Mouse (Mus musculus): ENCODE measurements around the gene Olfr716. TPM values are rescaled to one million over a fixed set of nuclear protein-coding genes. Genes with fewer than 3 reads are reported as not detected.
"Not testable (repeated sequence)": the region's sequence is repeated elsewhere in the genome, so short reads cannot be mapped to it uniquely, and the experiment has no call there.

The Olfr716 gene
- not detected in 2 replicates for polyA plus RNA-seq (2014; fragmentation: Nextera tagmentation; extraction: Ambion mirVana)

- H3K4me3 ChIP-seq (ENCODE audit: low read depth, low read length); H3K27ac ChIP-seq (ENCODE audit: low read depth, low read length); H3K9me3 ChIP-seq (ENCODE audit: control insufficient read depth, low read length); DNase-seq (ENCODE audit: low spot score); H3K4me1 ChIP-seq (replicated peaks; ENCODE audit: control insufficient read depth, insufficient read depth, low read length); H3K27me3 ChIP-seq (ENCODE audit: control insufficient read depth, insufficient read depth, low read length); H3K9ac ChIP-seq (ENCODE audit: low read depth, low read length); H3K36me3 ChIP-seq (ENCODE audit: control insufficient read depth, insufficient read depth, low read length); H3K4me2 ChIP-seq (replicated peaks; ENCODE audit: low read depth, low read length); ATAC-seq (ENCODE audit: low FRiP score): not testable (repeated sequence)
- 69% methylated on average over 2 of the region's 2 CpGs for WGBS
Observed at GRCm38 (mm10) chr7:107138027-107138426, at the start of gene Olfr716. Olfr716 (plus strand) TSS chr7:107138327.

GRCm38 (mm10) chr7:107092920-107093319 is 45.2 kb upstream of the Olfr716 start, which contains the start of gene Olfr17:
Olfr17 (plus strand) TSS chr7:107093220.
- no peaks in the 10 kb centered on the region for H3K27me3 ChIP-seq (ENCODE audit: control insufficient read depth, insufficient read depth, low read length)
- H3K36me3 ChIP-seq (ENCODE audit: control insufficient read depth, insufficient read depth, low read length), result no peaks in the 10 kb centered on the region
- no peak within 1 kb of the TSS for H3K4me3 ChIP-seq (ENCODE audit: low read depth, low read length)
- H3K4me1 ChIP-seq (replicated peaks; ENCODE audit: control insufficient read depth, insufficient read depth, low read length), result no peaks in the 10 kb centered on the region
- DNase-seq (ENCODE audit: low spot score) (no peak), ATAC-seq (ENCODE audit: low FRiP score) (no peak)
- H3K9me3 ChIP-seq (ENCODE audit: control insufficient read depth, low read length), result no peaks in the 10 kb centered on the region
- H3K27ac ChIP-seq (ENCODE audit: low read depth, low read length), result no peak within 1 kb of the TSS
- H3K4me2 ChIP-seq (replicated peaks; ENCODE audit: low read depth, low read length), result no peak within 1 kb of the TSS
- WGBS, result 51% methylated on average over 1 of the region's 1 CpGs
- H3K9ac ChIP-seq (ENCODE audit: low read depth, low read length), result no peak within 1 kb of the TSS

- not testable (repeated sequence) for H3K4me1 ChIP-seq (replicated peaks; ENCODE audit: control insufficient read depth, insufficient read depth, low read length); H3K9ac ChIP-seq (ENCODE audit: low read depth, low read length); H3K4me2 ChIP-seq (replicated peaks; ENCODE audit: low read depth, low read length); H3K27me3 ChIP-seq (ENCODE audit: control insufficient read depth, insufficient read depth, low read length); H3K27ac ChIP-seq (ENCODE audit: low read depth, low read length); H3K36me3 ChIP-seq (ENCODE audit: control insufficient read depth, insufficient read depth, low read length); ATAC-seq (ENCODE audit: low FRiP score); H3K4me3 ChIP-seq (ENCODE audit: low read depth, low read length); DNase-seq (ENCODE audit: low spot score); H3K9me3 ChIP-seq (ENCODE audit: control insufficient read depth, low read length)
- WGBS, result 89% methylated on average over 1 of the region's 2 CpGs
Observed at GRCm38 (mm10) chr7:107110269-107110668, 27.9 kb upstream of the Olfr716 start, which contains the start of gene Olfr715b. Olfr715b (minus strand) TSS chr7:107110369.

GRCm38 (mm10) chr7:107130983-107131382 is 7.1 kb upstream of the Olfr716 start, which contains the start of gene Olfr715:
Olfr715 (minus strand) TSS chr7:107131083.
- not testable (repeated sequence) for H3K9ac ChIP-seq (ENCODE audit: low read depth, low read length); ATAC-seq (ENCODE audit: low FRiP score); DNase-seq (ENCODE audit: low spot score); H3K36me3 ChIP-seq (ENCODE audit: control insufficient read depth, insufficient read depth, low read length); H3K4me2 ChIP-seq (replicated peaks; ENCODE audit: low read depth, low read length); H3K4me3 ChIP-seq (ENCODE audit: low read depth, low read length); H3K4me1 ChIP-seq (replicated peaks; ENCODE audit: control insufficient read depth, insufficient read depth, low read length); H3K9me3 ChIP-seq (ENCODE audit: control insufficient read depth, low read length); H3K27ac ChIP-seq (ENCODE audit: low read depth, low read length); H3K27me3 ChIP-seq (ENCODE audit: control insufficient read depth, insufficient read depth, low read length)
- 93% methylated on average over 2 of the region's 3 CpGs for WGBS

- WGBS, result 83% methylated on average over 10 of the region's 10 CpGs
- Histone ChIP-seq H3K9ac (ENCODE audit: low read depth, low read length) (no peak within 1 kb of the TSS), H3K4me2 (replicated peaks; ENCODE audit: low read depth, low read length) (no peak within 1 kb of the TSS), H3K27ac (ENCODE audit: low read depth, low read length) (no peak within 1 kb of the TSS), H3K27me3 (ENCODE audit: control insufficient read depth, insufficient read depth, low read length) (no peaks in the 10 kb centered on the region), H3K4me1 (replicated peaks; ENCODE audit: control insufficient read depth, insufficient read depth, low read length) (no peaks in the 10 kb centered on the region), H3K4me3 (ENCODE audit: low read depth, low read length) (no peak within 1 kb of the TSS), H3K36me3 (ENCODE audit: control insufficient read depth, insufficient read depth, low read length) (no peaks in the 10 kb centered on the region), H3K9me3 (ENCODE audit: control insufficient read depth, low read length) (no peaks in the 10 kb centered on the region)
- DNase-seq (ENCODE audit: low spot score) (no peak), ATAC-seq (ENCODE audit: low FRiP score) (no peak)
Observed at GRCm38 (mm10) chr7:107166690-107167089, 28.6 kb downstream of the Olfr716 start, which contains the start of gene Nlrp14. Nlrp14 (plus strand) TSS chr7:107166990.

GRCm38 (mm10) chr7:107180406-107180805 is 42.3 kb downstream of the Olfr716 start:
- no peak overlapping the region for H3K4me3 ChIP-seq (ENCODE audit: low read depth, low read length)
- no peaks in the 10 kb centered on the region for H3K36me3 ChIP-seq (ENCODE audit: control insufficient read depth, insufficient read depth, low read length)
- H3K27me3 ChIP-seq (ENCODE audit: control insufficient read depth, insufficient read depth, low read length), result no peaks in the 10 kb centered on the region
- ATAC-seq (ENCODE audit: low FRiP score) (no peak), DNase-seq (ENCODE audit: low spot score) (no peak)
- 53% methylated on average over 2 of the region's 2 CpGs for WGBS
- H3K9ac ChIP-seq (ENCODE audit: low read depth, low read length), result no peak overlapping the region
- no peaks in the 10 kb centered on the region for H3K4me1 ChIP-seq (replicated peaks; ENCODE audit: control insufficient read depth, insufficient read depth, low read length)
- H3K27ac ChIP-seq (ENCODE audit: low read depth, low read length), result no peak overlapping the region
- H3K9me3 ChIP-seq (ENCODE audit: control insufficient read depth, low read length), result no peaks in the 10 kb centered on the region
- no peak overlapping the region for H3K4me2 ChIP-seq (replicated peaks; ENCODE audit: low read depth, low read length)

Other genes starting within 250 kb of the Olfr716 start
- gene Olfr707, start 237.1 kb upstream of the Olfr716 start, polyA plus RNA-seq (2014; fragmentation: Nextera tagmentation; extraction: Ambion mirVana), result not detected in 2 replicates
- not detected in 2 replicates for gene Olfr1532-ps1, start 230.3 kb upstream of the Olfr716 start, polyA plus RNA-seq (2014; fragmentation: Nextera tagmentation; extraction: Ambion mirVana)
- not detected in 2 replicates for gene Olfr709-ps1, start 206.1 kb upstream of the Olfr716 start, polyA plus RNA-seq (2014; fragmentation: Nextera tagmentation; extraction: Ambion mirVana)
- not detected in 2 replicates for gene Olfr710, start 190.0 kb upstream of the Olfr716 start, polyA plus RNA-seq (2014; fragmentation: Nextera tagmentation; extraction: Ambion mirVana)
- gene Olfr6, start 174.4 kb upstream of the Olfr716 start, polyA plus RNA-seq (2014; fragmentation: Nextera tagmentation; extraction: Ambion mirVana), result not detected in 2 replicates
- gene Olfr711, start 162.9 kb upstream of the Olfr716 start, polyA plus RNA-seq (2014; fragmentation: Nextera tagmentation; extraction: Ambion mirVana), result not detected in 2 replicates
- not detected in 2 replicates for gene Olfr2, start 132.3 kb upstream of the Olfr716 start, polyA plus RNA-seq (2014; fragmentation: Nextera tagmentation; extraction: Ambion mirVana)
- gene Olfr713, start 107.2 kb upstream of the Olfr716 start, polyA plus RNA-seq (2014; fragmentation: Nextera tagmentation; extraction: Ambion mirVana), result not detected in 2 replicates
- not detected in 2 replicates for gene Olfr714, start 67.3 kb upstream of the Olfr716 start, polyA plus RNA-seq (2014; fragmentation: Nextera tagmentation; extraction: Ambion mirVana)
- gene Olfr17, start 45.1 kb upstream of the Olfr716 start, polyA plus RNA-seq (2014; fragmentation: Nextera tagmentation; extraction: Ambion mirVana), result not detected in 2 replicates
- not detected in 2 replicates for gene Olfr715b, start 28.0 kb upstream of the Olfr716 start, polyA plus RNA-seq (2014; fragmentation: Nextera tagmentation; extraction: Ambion mirVana)
- gene Olfr715, start 7.2 kb upstream of the Olfr716 start, polyA plus RNA-seq (2014; fragmentation: Nextera tagmentation; extraction: Ambion mirVana), result not detected in 2 replicates
- not detected in 2 replicates for gene Nlrp14, start 28.7 kb downstream of the Olfr716 start, polyA plus RNA-seq (2014; fragmentation: Nextera tagmentation; extraction: Ambion mirVana)
- gene Rbmxl2, start 71.1 kb downstream of the Olfr716 start, polyA plus RNA-seq (2014; fragmentation: Nextera tagmentation; extraction: Ambion mirVana), result not detected in 2 replicates
- gene Syt9, start 232.4 kb downstream of the Olfr716 start, polyA plus RNA-seq (2014; fragmentation: Nextera tagmentation; extraction: Ambion mirVana), result 4.4 and 4.8 TPM in 2 replicates

Measured in hindbrain, embryonic 11.5 days (tissue).